Mouse (Mus musculus) liver, adult 2 months (tissue): ENCODE results near the gene 1700010B08Rik.

Experiments
- CTCF ChIP-seq: fragments of 200-500 bp; IDR thresholded peaks from 2 replicates; pipeline ENCODE4 v1.5.1; 2011; ENCODE audit warnings: low read depth, low read length, control low read depth
- POLR2A ChIP-seq: fragments of 200-500 bp; IDR thresholded peaks from 2 replicates; pipeline ENCODE4 v1.6.1; 2011; ENCODE audit warnings: low read length, control low read depth; ENCODE audit not compliant: insufficient read depth; ENCODE audit errors: extremely low read depth

DNA sequence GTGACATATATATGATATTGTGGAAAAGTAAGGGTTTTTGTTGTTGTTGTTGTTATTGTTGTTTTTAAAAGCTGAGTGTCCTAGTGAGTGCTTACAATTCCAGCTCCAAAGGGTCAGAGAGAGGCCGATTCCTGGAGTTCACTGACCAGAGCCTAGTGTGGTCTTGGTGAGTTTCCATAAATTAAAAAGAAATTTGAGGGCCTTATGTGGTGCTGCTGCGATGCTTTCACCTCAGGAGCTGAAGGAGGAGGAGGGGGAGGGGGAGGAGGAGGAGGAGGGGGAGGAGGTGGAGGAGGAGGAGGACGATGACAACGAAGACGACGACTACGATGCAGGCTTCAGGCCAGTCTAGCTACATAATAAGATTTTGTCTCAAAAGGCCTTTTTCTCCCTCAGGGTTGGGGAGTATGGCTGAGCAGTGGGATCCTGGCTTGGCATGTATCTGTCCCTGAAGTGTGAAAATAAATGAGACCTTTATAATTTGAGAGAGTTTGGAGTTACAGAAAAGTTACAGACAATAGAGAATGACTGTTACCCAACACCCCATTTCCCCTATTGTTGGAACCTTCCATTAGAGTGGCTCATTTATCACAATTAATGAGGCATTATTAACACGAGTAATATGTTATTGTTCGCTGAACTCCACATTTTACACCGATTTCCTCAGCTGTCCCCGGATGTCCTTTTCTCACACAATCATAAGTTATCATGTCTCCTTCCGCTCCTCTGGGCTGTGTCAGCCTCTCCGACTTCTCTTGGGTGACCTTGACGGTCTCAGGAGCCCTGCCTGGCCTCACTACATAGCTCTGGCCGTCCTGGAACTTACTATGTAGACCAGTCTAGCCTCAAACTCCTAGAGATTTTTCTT lies 6.0 kb downstream of the 1700010B08Rik start:
- TF ChIP-seq POLR2A (no peak), CTCF (no peak)
